In the genomic region with DNA sequence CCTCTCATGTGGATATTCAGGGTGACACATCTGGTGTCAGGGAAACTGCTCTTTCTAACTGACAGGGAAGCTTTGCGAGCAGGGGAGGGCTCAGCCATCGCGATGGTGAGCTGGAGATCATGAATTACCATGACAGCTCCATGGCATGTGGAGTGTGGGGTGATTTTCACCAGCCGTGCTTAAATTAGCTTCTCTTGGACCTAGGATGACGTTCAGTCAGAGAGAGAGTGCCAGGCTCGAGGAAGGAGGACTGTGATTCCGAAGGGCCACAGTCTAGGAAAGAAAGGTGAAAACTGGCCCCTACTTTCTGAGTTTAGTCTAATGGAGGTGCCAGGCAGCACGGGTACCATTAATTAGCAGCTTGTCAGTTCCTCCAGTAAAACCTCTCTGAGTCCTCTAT, we compare ENCODE assay signal across 8 mouse cellular contexts.
A peak's percentile ranks its signal among the peaks of the same experiment; 100 is the strongest.
DNase-seq lines count a peak whose midpoint lies in the region; ATAC-seq and TF ChIP-seq lines count a peak whose summit lies in the region.

No protein-coding gene starts in this region.

- H3K4me3 ChIP-seq in heart, embryonic 10.5 days: 0 out of 2 replicates have a peak overlapping the region, but pooled peaks have one; percentile 9
- H3K4me3 ChIP-seq in intestine, postnatal 0 days (ENCODE audit: low read depth, low read length): no peak overlapping the region

- H3K9ac ChIP-seq in intestine, postnatal 0 days (ENCODE audit: low read depth, low read length): no peak overlapping the region

- peaks cover 79% of the 10 kb centered on the region for H3K4me1 ChIP-seq in heart, embryonic 10.5 days
- H3K4me1 ChIP-seq in intestine, postnatal 0 days (replicated peaks; ENCODE audit: control insufficient read depth, insufficient read depth, low read length): peaks cover 8% of the 10 kb centered on the region; the same call in 1 of the 2 replicates

- DNase-seq in left cerebral cortex, postnatal 4 days: peak; percentile 27
- no peak for DNase-seq in left cerebral cortex, postnatal 10 days (ENCODE audit: extremely low spot score in 1 of 2, low spot score in 2 of 2)
- DNase-seq in heart, embryonic 10.5 days (ENCODE audit: low spot score): peak; percentile 82
- DNase-seq in skeletal muscle tissue, adult 2 months (ENCODE audit: low read depth, low spot score): peak; percentile 25
- DNase-seq in urinary bladder, postnatal 25 days (ENCODE audit: low spot score): no peak

- intact Hi-C loops in left cerebral cortex, postnatal 4 days (cut with DNase I): no loop called here
- intact Hi-C loops in left cerebral cortex, postnatal 10 days (cut with DNase I): no loop called here

- ATAC-seq in intestine, postnatal 0 days: no peak
- no peak for ATAC-seq in cerebellum, adult (ENCODE audit: insufficient number of reproducible peaks, low FRiP score, low TSS enrichment)
- no peak for ATAC-seq in megakaryocyte, adult 5-6 weeks (ENCODE audit: poor library complexity, severe bottlenecking)

- TF ChIP-seq CTCF in intestine, postnatal 0 days (IDR thresholded peaks at IDR 0.05; ENCODE audit: low read depth): no peak

- H3K9me3 ChIP-seq in heart, embryonic 10.5 days: no peaks in the 10 kb centered on the region
- H3K9me3 ChIP-seq in intestine, postnatal 0 days (ENCODE audit: control insufficient read depth): no peaks in the 10 kb centered on the region

- H3K27ac ChIP-seq in heart, embryonic 10.5 days: peak overlapping the region; percentile 74
- H3K27ac ChIP-seq in intestine, postnatal 0 days (ENCODE audit: low read depth, low read length): no peak overlapping the region

- no peaks in the 10 kb centered on the region for H3K27me3 ChIP-seq in heart, embryonic 10.5 days (ENCODE audit: insufficient read depth, poor library complexity, severe bottlenecking)
- no peaks in the 10 kb centered on the region for H3K27me3 ChIP-seq in intestine, postnatal 0 days (replicated peaks; ENCODE audit: control insufficient read depth, insufficient read depth, low read length)

- no peaks in the 10 kb centered on the region for H3K36me3 ChIP-seq in heart, embryonic 10.5 days
- H3K36me3 ChIP-seq in intestine, postnatal 0 days (ENCODE audit: control insufficient read depth, insufficient read depth): no peaks in the 10 kb centered on the region

- peak overlapping the region; percentile 52 for H3K4me2 ChIP-seq in intestine, postnatal 0 days (replicated peaks; ENCODE audit: low read depth)

- 33% methylated on average over 8 of the region's 8 CpGs for WGBS in heart, embryonic 10.5 days
- WGBS in intestine, postnatal 0 days: 45% methylated on average over 8 of the region's 8 CpGs

Comparison
In these comparisons a context has a peak if more than half of its experiments do, and no peak if none do; other contexts are left out.
1. DNase-seq: peak in left cerebral cortex, postnatal 4 days (single experiment), heart, embryonic 10.5 days (single experiment) and skeletal muscle tissue, adult 2 months (single experiment); none in left cerebral cortex, postnatal 10 days (0 of 2) and urinary bladder, postnatal 25 days (single experiment).